Mouse (Mus musculus) limb, embryonic 15.5 days (tissue): ENCODE measurements around the gene Arhgdib. TPM values are rescaled to one million over a fixed set of nuclear protein-coding genes. Genes with fewer than 3 reads are reported as not detected.

ENCODE experiments used
- ATAC-seq: fragments of 200-750 bp; cut with Nextera tagmentation; 2 replicates; pipeline ENCODE4 v1.8.0; 2017; ENCODE audit warnings: low read depth, moderate TSS enrichment; ENCODE audit not compliant: insufficient number of reproducible peaks, low FRiP score, low TSS enrichment
- H3K27ac ChIP-seq: fragments of 300-500 bp; sonication (generic); 2 replicates; pipeline ENCODE4 v1.5.1; 2015; ENCODE audit warnings: moderate library complexity, mild to moderate bottlenecking, inconsistent platforms
- H3K27me3 ChIP-seq: fragments of 300-500 bp; sonication (generic); 2 replicates; pipeline ENCODE4 v1.6.1; 2015; ENCODE audit warnings: inconsistent platforms
- H3K36me3 ChIP-seq: fragments of 300-500 bp; sonication (generic); 2 replicates; pipeline ENCODE4 v1.6.1; 2015; ENCODE audit warnings: inconsistent platforms
- H3K4me1 ChIP-seq: fragments of 300-500 bp; sonication (generic); 2 replicates; pipeline ENCODE4 v1.6.1; 2015; ENCODE audit warnings: inconsistent platforms
- H3K4me2 ChIP-seq: fragments of 300-500 bp; sonication (generic); 2 replicates; pipeline ENCODE4 v1.6.1; 2015; ENCODE audit warnings: mild to moderate bottlenecking, inconsistent platforms
- H3K4me3 ChIP-seq: fragments of 300-500 bp; sonication (generic); 2 replicates; pipeline ENCODE4 v1.5.1; 2015; ENCODE audit warnings: mild to moderate bottlenecking, inconsistent platforms
- H3K9ac ChIP-seq: fragments of 300-500 bp; sonication (generic); 2 replicates; pipeline ENCODE4 v1.6.1; 2015; ENCODE audit warnings: inconsistent platforms
- H3K9me3 ChIP-seq: fragments of 300-500 bp; sonication (generic); 2 replicates; pipeline ENCODE4 v1.6.1; 2016; ENCODE audit warnings: inconsistent platforms
- whole genome bisulfite sequencing: fragments of 180-500 bp; shearing (Covaris S2); methylation state at CpG from one replicate; pipeline ENCODE4 v1.1.7; 2015; 5-methylcytosine and 5-hydroxymethylcytosine counted together
- polyA plus RNA-seq: library from polyadenylated mRNA; unstranded; fragments of >200 nt; fragmentation: Nextera tagmentation; extraction: Ambion mirVana; gene quantifications from 2 replicates; pipeline ENCODE4 v1.2.1, GENCODE M21; 2015

Gene Arhgdib
- polyA plus RNA-seq, 1 experiment from 2014 or later: 166 TPM

GRCm38 (mm10) chr6:136914234-136914633, 27.5 kb downstream of the Arhgdib start:
- H3K4me1 ChIP-seq: peaks cover 34% of the 10 kb centered on the region
- H3K4me3 ChIP-seq: no peak overlapping the region
- H3K4me2 ChIP-seq: no peak overlapping the region
- H3K9ac ChIP-seq: no peak overlapping the region
- no peaks in the 10 kb centered on the region for H3K27me3 ChIP-seq
- WGBS: 67% methylated on average over 6 of the region's 6 CpGs
- no peaks in the 10 kb centered on the region for H3K36me3 ChIP-seq
- no peak for ATAC-seq
- no peaks in the 10 kb centered on the region for H3K9me3 ChIP-seq
- H3K27ac ChIP-seq: peak overlapping the region; percentile 87

- peak overlapping the region; percentile 36 for H3K4me2 ChIP-seq
Observed at GRCm38 (mm10) chr6:136913384-136914126, 28.1 kb downstream of the Arhgdib start.

GRCm38 (mm10) chr6:136912751-136913265, 28.9 kb downstream of the Arhgdib start:
- H3K27ac ChIP-seq: 0 out of 2 replicates have a peak overlapping the region, but pooled peaks have one; percentile 27
- WGBS: 8% methylated on average over 1 of the region's 2 CpGs
- H3K4me3 ChIP-seq: no peak overlapping the region
- no peak overlapping the region for H3K4me2 ChIP-seq
- ATAC-seq: no peak
- H3K36me3 ChIP-seq: no peaks in the 10 kb centered on the region
- H3K9ac ChIP-seq: no peak overlapping the region
- H3K27me3 ChIP-seq: no peaks in the 10 kb centered on the region
- H3K4me1 ChIP-seq: peaks cover 26% of the 10 kb centered on the region
- H3K9me3 ChIP-seq: no peaks in the 10 kb centered on the region

More at GRCm38 (mm10) chr6:136913384-136914126, 28.1 kb downstream of the Arhgdib start:
- Histone ChIP-seq H3K9me3 (no peaks in the 10 kb centered on the region), H3K4me1 (peaks cover 33% of the 10 kb centered on the region), H3K4me3 (peak overlapping the region; percentile 14), H3K27me3 (no peaks in the 10 kb centered on the region), H3K27ac (peak overlapping the region; percentile 87), H3K36me3 (no peaks in the 10 kb centered on the region), H3K9ac (no peak overlapping the region)
- peak; percentile 57 for ATAC-seq
- 6% methylated on average over 18 of the region's 18 CpGs for WGBS

- Histone ChIP-seq H3K4me3 (no peak overlapping the region), H3K4me2 (no peak overlapping the region), H3K27ac (peak overlapping the region; percentile 43; the same call in 1 of the 2 replicates), H3K36me3 (no peaks in the 10 kb centered on the region), H3K27me3 (no peaks in the 10 kb centered on the region), H3K9ac (no peak overlapping the region), H3K9me3 (no peaks in the 10 kb centered on the region), H3K4me1 (peaks cover 24% of the 10 kb centered on the region)
- ATAC-seq: no peak
- 54% methylated on average over 9 of the region's 9 CpGs for WGBS
Observed at GRCm38 (mm10) chr6:136910247-136910890, 31.3 kb downstream of the Arhgdib start.

GRCm38 (mm10) chr6:136906937-136907293, 34.8 kb downstream of the Arhgdib start:
- no peak for ATAC-seq
- Histone ChIP-seq H3K27me3 (no peaks in the 10 kb centered on the region), H3K27ac (no peak overlapping the region), H3K36me3 (no peaks in the 10 kb centered on the region), H3K4me3 (no peak overlapping the region), H3K4me1 (peaks cover 12% of the 10 kb centered on the region), H3K4me2 (no peak overlapping the region), H3K9me3 (no peaks in the 10 kb centered on the region), H3K9ac (no peak overlapping the region)
- WGBS: 78% methylated on average over 10 of the region's 10 CpGs

- Histone ChIP-seq H3K9me3 (no peaks in the 10 kb centered on the region), H3K27ac (peak overlapping the region; percentile 22; the same call in 1 of the 2 replicates), H3K36me3 (no peaks in the 10 kb centered on the region), H3K27me3 (no peaks in the 10 kb centered on the region), H3K4me1 (peaks cover 12% of the 10 kb centered on the region), H3K4me3 (no peak overlapping the region), H3K4me2 (no peak overlapping the region), H3K9ac (no peak overlapping the region)
- WGBS: 80% methylated on average over 19 of the region's 19 CpGs
- ATAC-seq: 0 out of 2 replicates have a peak, but pooled peaks have one; percentile 57
Observed at GRCm38 (mm10) chr6:136906283-136906936, 35.3 kb downstream of the Arhgdib start.

GRCm38 (mm10) chr6:136903885-136904470, 37.7 kb downstream of the Arhgdib start:
- Histone ChIP-seq H3K27ac (no peak overlapping the region), H3K27me3 (no peaks in the 10 kb centered on the region)

GRCm38 (mm10) chr6:136902527-136902926, 39.2 kb downstream of the Arhgdib start:
- H3K36me3 ChIP-seq: no peaks in the 10 kb centered on the region
- no peaks in the 10 kb centered on the region for H3K27me3 ChIP-seq
- no peak overlapping the region for H3K4me2 ChIP-seq
- H3K4me1 ChIP-seq: peaks cover 11% of the 10 kb centered on the region; the same call in 1 of the 2 replicates
- no peak overlapping the region for H3K27ac ChIP-seq
- H3K9me3 ChIP-seq: no peaks in the 10 kb centered on the region
- no peak overlapping the region for H3K4me3 ChIP-seq
- no peak overlapping the region for H3K9ac ChIP-seq
- WGBS: 87% methylated on average over 9 of the region's 9 CpGs
- ATAC-seq: no peak

More at GRCm38 (mm10) chr6:136903885-136904470, 37.7 kb downstream of the Arhgdib start:
- no peaks in the 10 kb centered on the region for H3K9me3 ChIP-seq
- no peaks in the 10 kb centered on the region for H3K36me3 ChIP-seq
- ATAC-seq: no peak
- H3K9ac ChIP-seq: no peak overlapping the region
- 0 out of 2 replicates have a peak, but pooled peaks cover 3% of the 10 kb centered on the region for H3K4me1 ChIP-seq
- WGBS: 74% methylated on average over 8 of the region's 8 CpGs
- no peak overlapping the region for H3K4me3 ChIP-seq
- H3K4me2 ChIP-seq: no peak overlapping the region

- no peak overlapping the region for H3K9ac ChIP-seq
- no peaks in the 10 kb centered on the region for H3K27me3 ChIP-seq
- H3K4me3 ChIP-seq: no peak overlapping the region
- no peaks in the 10 kb centered on the region for H3K36me3 ChIP-seq
- no peak for ATAC-seq
- H3K4me2 ChIP-seq: no peak overlapping the region
- H3K4me1 ChIP-seq: peaks cover 9% of the 10 kb centered on the region; the same call in 1 of the 2 replicates
- 45% methylated on average over 2 of the region's 2 CpGs for WGBS
- no peaks in the 10 kb centered on the region for H3K9me3 ChIP-seq
- H3K27ac ChIP-seq: no peak overlapping the region
Observed at GRCm38 (mm10) chr6:136901010-136901409, 40.7 kb downstream of the Arhgdib start.

- ATAC-seq: no peak
- 65% methylated on average over 4 of the region's 4 CpGs for WGBS
- no peaks in the 10 kb centered on the region for H3K9me3 ChIP-seq
- H3K4me1 ChIP-seq: peaks cover 8% of the 10 kb centered on the region; the same call in 1 of the 2 replicates
- H3K4me3 ChIP-seq: no peak overlapping the region
- no peaks in the 10 kb centered on the region for H3K27me3 ChIP-seq
- H3K9ac ChIP-seq: no peak overlapping the region
- no peaks in the 10 kb centered on the region for H3K36me3 ChIP-seq
- no peak overlapping the region for H3K4me2 ChIP-seq
- no peak overlapping the region for H3K27ac ChIP-seq
Observed at GRCm38 (mm10) chr6:136900369-136901009, 41.2 kb downstream of the Arhgdib start.

GRCm38 (mm10) chr6:136898954-136899353, 42.7 kb downstream of the Arhgdib start:
- Histone ChIP-seq H3K36me3 (no peaks in the 10 kb centered on the region), H3K27me3 (no peaks in the 10 kb centered on the region), H3K27ac (no peak overlapping the region), H3K9me3 (no peaks in the 10 kb centered on the region), H3K9ac (no peak overlapping the region), H3K4me3 (no peak overlapping the region), H3K4me2 (no peak overlapping the region), H3K4me1 (peaks cover 18% of the 10 kb centered on the region; the same call in 1 of the 2 replicates)
- ATAC-seq: no peak
- 77% methylated on average over 2 of the region's 2 CpGs for WGBS
